Mouse (Mus musculus) neutrophil, adult 5-6 weeks (primary cell): ENCODE data around the gene Myo10. TPM values are rescaled to one million over a fixed set of nuclear protein-coding genes. Genes with fewer than 3 reads are reported as not detected.

Experiments
- ATAC-seq: fragments of 151-379, 151-347 bp; 2 replicates; pipeline ENCODE4 v1.8.0; 2017; ENCODE audit warnings: mild to moderate bottlenecking, moderate TSS enrichment; ENCODE audit not compliant: insufficient number of reproducible peaks, poor library complexity, low FRiP score, severe bottlenecking; ENCODE audit errors: extremely low read depth
- total RNA-seq: library from RNA; stranded (forward); fragments of 200-1000 nt; gene quantifications from 2 replicates; pipeline ENCODE4 v1.2.3, GENCODE M21; 2017

Gene Myo10
- total RNA-seq, 1 experiment from 2014 or later = 1.2 TPM

DNA sequence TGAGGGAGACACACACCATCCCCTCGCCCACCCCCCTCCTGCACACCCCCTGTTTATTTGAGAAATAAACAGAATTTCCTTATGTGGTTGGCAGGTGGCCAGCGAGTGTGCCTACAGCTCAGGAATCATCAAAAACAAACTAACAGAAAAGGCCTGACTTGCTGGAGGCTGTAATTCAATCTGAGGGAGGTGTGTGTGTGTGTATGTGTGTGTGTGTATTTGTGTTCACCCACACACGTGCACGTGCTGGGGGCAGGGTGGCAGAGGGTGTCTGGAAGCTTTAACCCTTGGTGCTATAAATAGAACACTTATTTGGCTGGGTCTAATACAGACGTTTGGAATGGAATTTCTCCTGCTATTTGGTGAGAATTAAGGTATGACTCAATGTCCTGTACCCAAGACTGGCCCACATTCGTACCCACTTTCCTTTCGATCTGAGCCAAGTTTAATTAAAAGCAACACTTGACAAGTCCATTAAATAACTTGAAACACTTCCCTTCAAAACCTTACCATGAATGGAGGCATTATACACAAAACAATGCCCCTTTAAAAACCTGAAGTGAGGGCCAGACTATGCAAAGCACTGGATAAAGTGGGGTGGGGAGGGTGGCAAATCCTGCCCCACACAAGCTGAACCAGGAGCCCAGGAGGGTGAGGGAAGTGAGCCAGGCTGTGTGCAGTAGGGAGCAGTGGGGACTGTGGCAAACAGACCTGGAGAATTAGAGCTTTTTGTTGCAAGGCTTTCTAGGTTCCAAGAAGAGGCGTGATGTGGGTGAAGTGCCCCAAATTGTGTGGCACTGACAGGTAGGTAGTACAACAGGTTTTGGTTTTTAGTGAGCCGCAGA is 20.1 kb downstream of the Myo10 start:
- ATAC-seq = no peak

DNA sequence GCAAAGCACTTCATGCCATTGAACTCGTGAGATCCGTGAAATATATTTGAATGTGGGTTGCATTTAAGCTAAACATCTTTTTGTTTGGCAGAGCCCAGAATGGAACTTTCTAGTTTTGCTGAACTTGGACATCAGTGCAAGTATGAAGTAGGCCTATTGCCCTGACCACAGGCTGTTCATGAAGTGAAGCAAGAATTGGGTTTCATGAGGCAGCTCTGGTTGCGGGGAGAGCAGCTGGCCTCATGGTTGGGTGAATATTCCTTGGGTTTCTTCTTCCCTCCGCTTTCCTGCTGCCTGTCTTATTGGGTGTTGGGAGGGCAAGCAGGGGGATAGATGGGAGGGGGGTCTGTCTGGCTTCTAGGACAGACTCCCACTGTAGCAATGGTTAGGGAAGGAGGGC is 23.5 kb downstream of the Myo10 start:
- no peak for ATAC-seq

- no peak for ATAC-seq
Measured at GRCm38 (mm10) chr15:25648287-25648686, 26.0 kb downstream of the Myo10 start.

DNA sequence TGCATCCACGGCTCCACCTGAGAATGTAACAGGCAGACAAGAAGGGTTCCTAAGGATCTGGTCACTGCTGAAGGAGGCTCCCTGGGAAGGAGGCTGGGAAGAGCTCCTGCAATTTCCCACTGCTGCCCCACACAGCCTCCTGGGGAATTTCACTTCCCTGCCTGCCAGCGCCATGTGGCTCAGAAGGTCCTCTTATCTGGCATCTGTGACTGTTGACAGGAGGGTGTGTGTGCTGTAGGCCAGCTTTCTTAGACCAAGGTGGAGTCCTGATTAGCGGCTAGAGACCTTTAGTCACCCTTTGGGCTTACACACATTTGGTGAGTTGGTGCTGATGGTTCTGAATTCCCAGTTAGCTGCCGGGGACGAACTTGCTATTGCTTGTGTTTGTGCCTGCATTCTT is 28.0 kb downstream of the Myo10 start:
- no peak for ATAC-seq

DNA sequence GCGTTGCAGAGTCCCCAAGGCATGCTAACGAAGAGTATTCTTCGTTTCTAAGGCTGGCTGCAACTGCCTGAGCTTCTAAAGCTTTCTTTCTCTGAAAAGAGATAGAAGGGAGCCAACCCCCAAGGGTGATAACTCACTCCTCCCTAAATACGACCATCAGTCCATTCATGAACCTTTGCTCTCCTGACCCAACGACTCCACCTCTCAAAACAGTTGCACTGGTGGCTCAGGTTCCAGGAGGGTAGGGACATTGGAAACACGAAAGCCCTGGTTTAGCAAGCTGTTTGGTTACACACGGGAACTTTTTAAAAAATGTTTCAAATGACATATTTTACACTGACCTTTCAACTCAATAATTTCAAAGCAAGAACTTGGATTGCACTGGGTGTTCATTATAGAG is 29.5 kb downstream of the Myo10 start:
- no peak for ATAC-seq

- no peak for ATAC-seq
Measured at GRCm38 (mm10) chr15:25652368-25652767, 30.0 kb downstream of the Myo10 start.

GRCm38 (mm10) chr15:25652933-25653332 is 30.6 kb downstream of the Myo10 start:
- no peak for ATAC-seq

- ATAC-seq = no peak
Measured at GRCm38 (mm10) chr15:25653680-25654079, 31.4 kb downstream of the Myo10 start.

- ATAC-seq = no peak
Measured at GRCm38 (mm10) chr15:25662833-25663519, 40.7 kb downstream of the Myo10 start.

DNA sequence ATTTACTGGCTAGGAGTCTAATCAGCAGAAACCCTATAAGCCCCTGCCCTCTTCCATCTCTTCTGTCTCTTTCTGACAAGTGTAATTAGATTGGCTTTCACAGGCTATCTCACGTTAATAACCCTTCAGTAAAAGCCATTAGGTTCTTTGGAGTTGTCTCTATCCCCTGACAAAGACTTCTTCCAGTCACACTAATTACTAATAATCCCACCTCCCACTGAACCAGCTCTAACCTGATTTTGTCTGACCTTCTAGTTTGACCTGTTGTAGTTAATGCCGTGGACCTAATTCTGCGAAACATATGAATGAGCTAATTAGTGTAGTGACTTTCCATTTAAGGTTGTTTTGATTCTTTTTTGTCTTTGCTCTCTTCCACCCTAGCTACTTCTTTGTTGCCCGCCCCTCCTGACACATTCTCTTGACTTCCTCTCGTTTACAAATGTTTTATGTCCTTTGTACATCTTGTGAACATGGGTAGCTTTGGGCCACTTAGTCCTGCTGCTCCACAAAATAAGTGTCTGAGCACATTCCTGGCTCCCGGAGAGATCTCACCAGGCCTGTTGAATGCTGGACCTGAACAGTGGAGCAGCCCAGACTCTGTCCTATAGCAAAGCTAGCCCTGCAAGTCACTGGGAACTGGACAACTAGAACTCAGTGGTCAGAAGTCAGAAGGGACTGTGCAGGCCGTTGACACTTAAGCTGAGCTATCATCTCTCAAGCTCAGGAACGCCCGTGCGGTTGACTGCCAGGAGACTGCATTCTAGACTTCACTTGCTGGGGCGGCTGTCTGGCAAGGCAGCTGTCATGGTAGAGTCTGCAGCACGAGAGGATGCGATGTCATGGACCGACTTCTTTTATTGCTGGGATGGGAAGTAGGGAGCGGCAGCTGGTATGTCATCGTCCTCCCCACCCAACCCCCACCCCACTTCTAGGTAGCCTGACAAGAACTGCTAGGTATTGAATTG is 47.2 kb downstream of the Myo10 start:
- no peak for ATAC-seq

DNA sequence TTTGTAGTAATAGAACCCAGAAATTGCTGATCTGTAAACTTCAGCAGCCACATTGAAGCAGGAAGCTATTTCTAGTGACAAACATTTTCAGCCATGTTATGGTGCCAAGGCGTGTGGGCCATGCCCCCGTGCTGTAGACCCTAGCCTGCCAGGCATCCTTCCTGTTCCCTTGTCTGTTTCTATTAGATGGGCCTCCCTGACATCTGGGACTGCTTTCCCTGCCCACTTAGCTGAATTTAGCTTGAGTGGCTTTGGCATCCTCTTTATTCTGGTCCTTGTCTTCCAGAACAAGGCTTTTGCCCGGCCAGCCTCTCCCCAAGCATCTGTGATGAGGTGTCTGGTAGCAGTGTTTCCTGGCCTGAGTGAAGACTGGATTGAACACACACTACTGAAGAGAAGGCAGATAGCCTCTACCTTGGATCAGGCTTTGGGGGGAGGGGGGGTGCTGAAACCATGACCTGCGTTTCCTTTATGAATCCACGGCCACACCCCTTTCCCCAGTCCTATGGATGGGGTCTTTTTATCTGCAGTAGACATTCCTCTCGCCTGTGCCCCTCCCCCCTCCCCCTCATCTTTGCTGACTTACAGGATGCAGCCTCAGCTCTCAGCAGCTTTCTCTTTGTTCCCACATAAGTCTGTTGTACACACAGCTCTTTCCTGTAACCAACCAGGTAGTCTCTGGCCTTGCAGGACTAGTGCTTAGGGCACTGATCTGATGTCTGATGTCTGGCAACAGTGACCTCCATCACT is 51.1 kb downstream of the Myo10 start:
- no peak for ATAC-seq

DNA sequence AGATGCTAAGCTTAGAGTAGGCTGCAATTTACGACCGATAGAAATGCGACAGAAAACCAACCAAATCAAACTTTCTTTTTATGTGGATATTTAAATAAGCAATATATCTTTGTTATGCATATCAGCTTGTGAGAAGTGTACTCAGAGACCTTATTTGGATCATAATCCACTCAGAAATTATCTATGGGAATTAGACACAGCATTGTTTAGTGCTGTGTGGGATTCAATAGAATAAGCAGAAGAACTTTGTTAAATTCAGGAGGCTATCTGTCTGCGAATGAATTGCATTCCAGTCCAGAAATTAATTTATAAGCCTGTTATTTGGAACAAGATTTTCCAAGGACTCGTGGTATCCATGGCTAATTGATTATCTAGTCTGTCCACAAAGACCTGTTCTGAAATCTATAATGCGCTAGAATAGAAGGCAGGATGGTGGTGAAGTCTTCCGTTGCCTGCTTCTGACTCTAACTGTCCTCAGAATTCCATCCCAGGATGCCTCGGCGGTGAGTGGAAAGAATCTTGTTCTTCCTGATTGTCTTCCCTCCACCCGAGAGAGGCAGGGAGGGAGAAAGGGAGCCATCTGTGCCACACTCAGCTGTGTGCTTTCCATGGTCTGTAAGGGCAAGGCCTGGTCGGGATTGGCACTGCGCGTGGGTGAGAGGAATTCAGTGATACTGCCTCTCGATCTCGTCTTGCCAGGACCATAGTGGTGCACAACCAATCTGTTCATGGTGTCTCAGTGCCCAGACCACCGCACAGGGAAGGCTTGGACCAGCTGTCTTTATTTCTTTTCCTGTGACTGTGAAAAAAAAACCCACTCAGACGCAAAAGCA is 52.0 kb downstream of the Myo10 start:
- ATAC-seq = no peak

- no peak for ATAC-seq
Measured at GRCm38 (mm10) chr15:25674932-25675250, 52.6 kb downstream of the Myo10 start.

GRCm38 (mm10) chr15:25675359-25675758 is 53.0 kb downstream of the Myo10 start:
- ATAC-seq = no peak

GRCm38 (mm10) chr15:25676056-25676785 is 53.9 kb downstream of the Myo10 start:
- no peak for ATAC-seq

DNA sequence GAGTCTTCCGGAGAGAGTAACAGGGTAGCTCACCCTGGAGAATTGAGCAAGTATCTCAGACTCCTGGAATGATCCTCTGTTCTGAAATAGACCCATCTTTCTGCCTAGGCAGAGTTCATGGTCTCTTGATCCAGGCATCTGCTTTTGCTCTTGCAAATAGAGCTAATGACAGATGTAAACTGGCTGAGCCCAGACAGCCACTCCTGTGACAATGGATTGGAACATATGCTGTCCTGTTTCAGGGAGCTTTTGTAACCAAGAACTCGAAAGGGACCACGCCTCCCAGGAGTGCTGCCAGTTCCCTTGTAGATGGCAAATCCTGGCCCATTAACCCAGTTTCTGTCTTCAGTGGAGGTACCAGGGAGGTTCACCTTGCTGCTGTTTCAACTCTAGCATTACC is 56.8 kb downstream of the Myo10 start:
- no peak for ATAC-seq

GRCm38 (mm10) chr15:25679616-25680015 is 57.3 kb downstream of the Myo10 start:
- ATAC-seq = no peak
